Mouse (Mus musculus) embryonic facial prominence, embryonic 11.5 days (tissue): ENCODE results near the gene Pip4k2a. TPM values are rescaled to one million over a fixed set of nuclear protein-coding genes. Genes with fewer than 3 reads are reported as not detected.
A peak's percentile ranks its signal among the peaks of the same experiment; 100 is the strongest.

Experiments
- ATAC-seq: fragments of 200-750 bp; cut with Nextera tagmentation; replicated peaks from 2 replicates; pipeline ENCODE4 v1.8.0; 2017; ENCODE audit warnings: low read depth; ENCODE audit not compliant: insufficient number of reproducible peaks, low FRiP score, low TSS enrichment
- DNase-seq: peaks from one replicate; pipeline ENCODE4 v3.0.0-alpha.2; 2015; ENCODE audit warnings: low spot score
- H3K27ac ChIP-seq: fragments of 300-500 bp; sonication (generic); replicated peaks from 2 replicates; pipeline ENCODE4 v1.5.1; 2014; ENCODE audit warnings: mild to moderate bottlenecking, low read depth, low read length, control low read depth
- H3K27me3 ChIP-seq: fragments of 300-500 bp; sonication (generic); 2 replicates; pipeline ENCODE4 v1.6.1; 2014; ENCODE audit warnings: mild to moderate bottlenecking, low read length, moderate library complexity, mixed read lengths; ENCODE audit not compliant: control insufficient read depth, insufficient read depth
- H3K36me3 ChIP-seq: fragments of 300-500 bp; sonication (generic); replicated peaks from 2 replicates; pipeline ENCODE4 v1.6.1; 2014; ENCODE audit warnings: low read depth, mild to moderate bottlenecking, low read length, moderate library complexity, mixed read lengths; ENCODE audit not compliant: control insufficient read depth, insufficient read depth
- H3K4me1 ChIP-seq: fragments of 300-500 bp; sonication (generic); 2 replicates; pipeline ENCODE4 v1.6.1; 2014; ENCODE audit warnings: low read length, mixed read lengths; ENCODE audit not compliant: control insufficient read depth, insufficient read depth
- H3K4me2 ChIP-seq: fragments of 300-500 bp; sonication (generic); 2 replicates; pipeline ENCODE4 v1.6.1; 2014; ENCODE audit warnings: low read depth, mild to moderate bottlenecking, control low read depth, low read length, moderate library complexity
- H3K4me3 ChIP-seq: fragments of 300-500 bp; sonication (generic); 2 replicates; pipeline ENCODE4 v1.5.1; 2014; ENCODE audit warnings: low read depth, low read length, control low read depth
- H3K9ac ChIP-seq: fragments of 300-500 bp; sonication (generic); replicated peaks from 2 replicates; pipeline ENCODE4 v1.6.1; 2014; ENCODE audit warnings: mild to moderate bottlenecking, control low read depth, low read length
- H3K9me3 ChIP-seq: fragments of 300-500 bp; sonication (generic); replicated peaks from 2 replicates; pipeline ENCODE4 v1.6.1; 2016; ENCODE audit warnings: mild to moderate bottlenecking, low read length, inconsistent platforms, mixed read lengths; ENCODE audit not compliant: control insufficient read depth
- whole genome bisulfite sequencing: fragments of 180-500 bp; shearing (Covaris S2); extraction: QIAGEN DNeasy Blood & Tissue Kit; methylation state at CpG from one replicate; pipeline ENCODE4 v1.1.7; 2014; 5-methylcytosine and 5-hydroxymethylcytosine counted together
- polyA plus RNA-seq: library from polyadenylated mRNA; unstranded; fragments of >200 nt; fragmentation: Nextera tagmentation; extraction: Ambion mirVana; gene quantifications from 2 replicates; pipeline ENCODE4 v1.2.1, GENCODE M21; 2014

Gene Pip4k2a
- polyA plus RNA-seq, 1 experiment from 2014 or later: 9.7 TPM

GRCm38 (mm10) chr2:18807961-18808360 is 190.0 kb downstream of the Pip4k2a start:
- no peak overlapping the region for H3K27ac ChIP-seq
- H3K9me3 ChIP-seq: no peaks in the 10 kb centered on the region
- H3K27me3 ChIP-seq: peaks cover 1% of the 10 kb centered on the region
- 46% methylated on average over 2 of the region's 2 CpGs for WGBS
- no peak overlapping the region for H3K9ac ChIP-seq
- H3K36me3 ChIP-seq: no peaks in the 10 kb centered on the region
- H3K4me3 ChIP-seq: no peak overlapping the region
- ATAC-seq (no peak), DNase-seq (no peak)
- no peak overlapping the region for H3K4me2 ChIP-seq
- H3K4me1 ChIP-seq: no peaks in the 10 kb centered on the region

- Histone ChIP-seq H3K4me2 (peak overlapping the region; percentile 19), H3K27ac (no peak overlapping the region), H3K4me1 (no peaks in the 10 kb centered on the region; the same call in 1 of the 2 replicates), H3K36me3 (no peaks in the 10 kb centered on the region), H3K9ac (no peak overlapping the region), H3K9me3 (no peaks in the 10 kb centered on the region), H3K27me3 (peaks cover 19% of the 10 kb centered on the region), H3K4me3 (peak overlapping the region; percentile 36; the same call in 1 of the 2 replicates)
- 2% methylated on average over 19 of the region's 19 CpGs for WGBS
- no peak for DNase-seq
- no peak for ATAC-seq
These were observed 196.6 kb downstream of the Pip4k2a start for GRCm38 (mm10) chr2:18801281-18801862.

- Histone ChIP-seq H3K4me2 (peak overlapping the region; percentile 86), H3K4me1 (no peaks in the 10 kb centered on the region; the same call in 1 of the 2 replicates), H3K36me3 (no peaks in the 10 kb centered on the region), H3K27ac (no peak overlapping the region), H3K27me3 (peaks cover 19% of the 10 kb centered on the region), H3K9me3 (no peaks in the 10 kb centered on the region), H3K4me3 (peak overlapping the region; percentile 36), H3K9ac (peak overlapping the region; percentile 29)
- DNase-seq (peak; percentile 52), ATAC-seq (no peak)
- under 1% methylated on average over 24 of the region's 24 CpGs for WGBS
These were observed 197.2 kb downstream of the Pip4k2a start for GRCm38 (mm10) chr2:18800646-18801251.

DNA sequence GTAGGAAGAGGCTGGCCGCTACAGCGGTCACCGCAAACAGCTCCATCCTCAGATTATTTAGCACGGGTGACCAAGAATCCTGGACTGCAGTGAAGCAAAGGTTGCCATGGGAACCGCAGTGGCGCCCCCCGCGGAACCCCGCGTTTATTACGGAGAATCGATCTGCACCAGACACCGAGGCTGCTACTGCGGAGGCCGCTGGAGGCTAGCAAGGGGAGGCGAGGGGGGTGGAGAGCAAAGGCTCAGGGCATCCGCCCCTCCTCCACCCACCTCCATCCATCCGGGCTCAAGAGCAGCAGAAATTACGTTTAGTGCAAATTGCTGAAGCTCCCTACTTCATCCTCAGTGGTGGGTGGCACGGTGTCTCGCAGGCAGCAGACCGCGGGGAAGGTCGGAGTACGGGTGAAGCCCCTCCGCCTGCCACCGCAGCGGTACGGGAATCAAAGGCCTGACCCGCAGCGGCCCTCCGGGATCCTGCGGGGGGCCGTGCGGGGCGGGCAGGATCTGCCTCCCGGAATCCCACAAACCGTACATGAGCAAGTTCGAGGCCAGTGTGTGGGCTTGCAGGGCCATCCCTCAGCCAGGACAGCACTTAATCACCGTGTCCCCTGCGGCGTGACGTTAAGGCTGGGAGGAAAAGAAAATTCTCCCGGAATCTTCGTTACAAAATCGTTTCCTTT is 197.8 kb downstream of the Pip4k2a start:
- H3K27me3 ChIP-seq: peaks cover 19% of the 10 kb centered on the region
- no peak overlapping the region for H3K27ac ChIP-seq
- H3K4me2 ChIP-seq: peak overlapping the region; percentile 86
- H3K9ac ChIP-seq: peak overlapping the region; percentile 29
- peak; percentile 73 for DNase-seq
- peak overlapping the region; percentile 36 for H3K4me3 ChIP-seq
- WGBS: under 1% methylated on average over 46 of the region's 46 CpGs
- no peaks in the 10 kb centered on the region for H3K36me3 ChIP-seq
- peak; percentile 66; the same call in 1 of the 2 replicates for ATAC-seq
- H3K9me3 ChIP-seq: no peaks in the 10 kb centered on the region
- no peaks in the 10 kb centered on the region; the same call in 1 of the 2 replicates for H3K4me1 ChIP-seq

DNA sequence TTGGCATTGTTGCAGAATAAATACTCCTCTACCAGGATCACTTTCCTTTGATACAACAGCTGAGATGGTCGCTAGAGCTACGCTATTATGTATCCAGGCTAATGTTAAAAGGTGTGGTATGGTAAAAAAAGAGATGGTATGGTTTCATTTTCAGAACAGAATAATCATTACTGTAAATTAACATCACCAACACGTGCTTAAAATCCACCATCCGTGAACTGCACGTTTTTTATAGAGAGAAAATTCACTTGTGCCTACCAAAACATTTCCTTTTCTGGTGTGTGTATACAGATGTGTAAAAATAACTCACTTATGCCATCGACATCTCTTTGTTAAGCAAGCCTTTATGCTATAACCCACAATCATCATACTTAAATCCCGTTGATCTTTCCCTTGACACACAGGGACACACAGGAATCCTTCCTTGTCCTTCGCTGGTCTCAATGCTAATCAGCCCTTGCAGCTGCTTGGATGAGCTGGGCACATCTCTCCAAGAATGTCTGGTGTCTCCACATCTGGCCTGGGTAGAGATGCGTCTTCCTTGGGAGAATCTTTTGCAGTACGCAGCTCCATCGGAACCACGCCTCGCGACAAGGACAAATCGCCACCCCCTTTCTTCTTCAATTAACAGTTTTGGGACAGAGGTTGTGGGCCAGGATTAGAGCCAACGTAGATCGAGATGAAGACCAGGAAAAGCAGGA is 198.5 kb downstream of the Pip4k2a start:
- H3K9ac ChIP-seq: peak overlapping the region; percentile 29
- ATAC-seq (no peak), DNase-seq (no peak)
- H3K4me3 ChIP-seq: peak overlapping the region; percentile 36
- peak overlapping the region; percentile 86 for H3K4me2 ChIP-seq
- H3K9me3 ChIP-seq: no peaks in the 10 kb centered on the region
- no peaks in the 10 kb centered on the region for H3K36me3 ChIP-seq
- no peaks in the 10 kb centered on the region; the same call in 1 of the 2 replicates for H3K4me1 ChIP-seq
- H3K27ac ChIP-seq: no peak overlapping the region
- H3K27me3 ChIP-seq: peaks cover 19% of the 10 kb centered on the region
- 13% methylated on average over 17 of the region's 17 CpGs for WGBS

- no peak overlapping the region for H3K27ac ChIP-seq
- no peak overlapping the region for H3K4me3 ChIP-seq
- WGBS: 51% methylated on average over 8 of the region's 8 CpGs
- no peak overlapping the region for H3K9ac ChIP-seq
- peaks cover 16% of the 10 kb centered on the region for H3K27me3 ChIP-seq
- ATAC-seq: no peak
- no peak overlapping the region for H3K4me2 ChIP-seq
- no peaks in the 10 kb centered on the region; the same call in 1 of the 2 replicates for H3K4me1 ChIP-seq
- no peaks in the 10 kb centered on the region for H3K9me3 ChIP-seq
- DNase-seq: no peak
- no peaks in the 10 kb centered on the region for H3K36me3 ChIP-seq
These were observed 200.2 kb downstream of the Pip4k2a start for GRCm38 (mm10) chr2:18797776-18798175.

GRCm38 (mm10) chr2:18794261-18794660 is 203.7 kb downstream of the Pip4k2a start:
- Histone ChIP-seq H3K9ac (no peak overlapping the region), H3K9me3 (no peaks in the 10 kb centered on the region), H3K4me3 (no peak overlapping the region), H3K27me3 (no peaks in the 10 kb centered on the region), H3K4me1 (no peaks in the 10 kb centered on the region), H3K27ac (no peak overlapping the region), H3K36me3 (no peaks in the 10 kb centered on the region), H3K4me2 (no peak overlapping the region)
- no peak for ATAC-seq
- no peak for DNase-seq
- WGBS: 68% methylated on average over 4 of the region's 4 CpGs
